Mouse (Mus musculus): ENCODE results near the gene Mdn1.
A peak's percentile ranks its signal among the peaks of the same experiment; 100 is the strongest.

Gene Mdn1

DNA sequence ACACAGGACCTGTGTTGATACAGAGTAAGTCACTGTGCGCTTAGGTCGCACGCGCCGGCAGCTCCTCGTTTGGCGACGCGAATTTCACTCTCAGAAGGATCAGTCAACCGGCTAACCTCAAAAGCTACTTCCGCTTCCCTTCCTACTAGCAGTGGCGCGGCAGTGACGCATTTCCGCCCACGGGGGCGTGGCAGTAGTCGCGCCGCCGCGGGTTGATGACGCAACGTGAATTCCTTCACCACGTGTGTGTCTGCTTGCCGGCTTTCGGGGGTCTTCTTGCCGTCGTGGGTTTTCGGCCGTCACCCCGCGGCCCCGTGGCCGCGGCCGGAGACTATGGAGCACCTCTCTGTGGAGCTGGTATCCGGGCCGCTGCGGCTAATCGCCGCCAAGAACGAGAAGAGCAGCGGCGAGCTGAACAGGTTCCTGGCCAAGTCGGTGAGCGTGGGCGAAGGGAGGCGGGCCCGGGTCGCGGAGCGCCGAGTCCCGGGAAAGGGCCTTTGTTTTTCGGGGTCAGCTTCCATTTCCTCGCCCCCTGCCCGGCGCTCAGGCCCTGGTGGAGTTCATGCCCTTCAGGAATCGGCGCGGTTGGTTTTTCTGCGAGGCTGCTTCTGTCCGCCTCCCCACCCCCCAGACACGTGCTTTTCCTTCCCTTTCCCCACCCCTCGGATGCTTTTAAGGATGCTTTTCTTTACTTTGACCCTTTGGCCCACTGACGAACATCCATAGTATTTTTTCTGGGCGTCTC lies at the start of gene Mdn1:
Gene Mdn1, plus strand, starts transcription at position 202 of the 745 bp plus-strand sequence.
- peak; percentile 90 to 96 for DNase-seq (ENCODE audit: low spot score in 2 of 2)

DNA sequence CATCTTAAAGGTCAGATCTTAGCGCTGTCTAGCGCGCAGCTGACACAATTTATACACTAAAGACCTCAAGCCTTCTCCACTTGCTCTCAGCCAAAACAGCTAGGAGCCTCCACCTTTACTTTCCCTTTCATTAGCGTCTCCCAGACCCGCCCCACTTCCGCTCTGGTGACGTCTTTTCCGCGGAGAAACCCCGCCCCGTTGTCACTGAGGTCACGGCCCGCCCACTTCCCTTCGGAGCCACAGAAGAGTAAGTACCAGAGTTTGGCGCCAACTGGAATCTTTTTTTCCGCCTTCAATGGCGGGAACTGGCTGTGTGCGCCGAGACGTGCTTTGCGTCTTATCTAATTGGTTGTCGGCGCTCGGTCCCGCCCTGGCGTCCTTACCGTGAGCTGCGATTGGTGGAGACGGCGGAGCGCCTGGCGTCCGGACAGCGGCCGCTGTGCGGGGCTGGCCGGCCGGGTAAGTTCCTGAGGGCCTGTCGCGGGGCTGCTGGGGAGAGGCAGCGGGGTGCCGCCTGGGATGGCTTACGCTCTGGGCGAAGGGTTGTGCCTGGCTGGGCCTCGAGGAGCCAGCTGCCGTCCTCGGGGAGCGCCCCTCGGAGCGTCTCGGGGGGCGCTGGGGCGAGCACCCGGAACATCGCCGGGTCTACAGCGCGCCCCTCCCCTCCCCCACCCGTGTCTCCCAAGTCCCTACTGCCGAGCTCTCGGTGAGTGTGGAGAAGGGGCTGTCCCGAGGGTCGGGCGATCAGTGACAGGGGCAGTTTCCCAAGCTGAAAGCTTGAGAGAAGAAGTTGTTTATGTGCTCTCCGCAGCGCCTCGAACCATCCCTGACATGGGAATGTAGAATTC lies 41.7 kb upstream of the Mdn1 start, which contains the start of gene Casp8ap2:
Gene Casp8ap2, plus strand, starts transcription at position 418 of the 848 bp plus-strand sequence.
- DNase-seq (ENCODE audit: low spot score in 2 of 2) = peak; percentile 100

DNA sequence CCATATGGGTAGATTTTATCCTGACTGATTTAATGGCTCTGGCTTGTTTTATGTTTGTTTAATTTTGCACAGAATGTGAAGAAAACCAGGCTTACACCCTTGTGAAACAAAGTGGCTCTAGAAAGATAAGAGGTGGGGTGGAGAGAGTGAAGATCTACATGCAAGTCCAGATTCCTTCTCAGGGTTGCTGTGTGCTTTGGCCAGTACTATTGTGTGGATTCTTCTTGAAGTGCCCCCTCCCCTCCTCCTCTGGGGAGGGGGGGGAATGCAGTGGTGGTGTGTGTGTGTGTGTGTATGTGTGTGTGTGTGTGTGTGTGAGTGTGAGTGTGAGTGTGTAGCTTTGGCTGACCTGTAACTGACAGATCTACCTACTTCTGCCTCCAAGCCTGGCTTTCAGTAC lies 35.3 kb upstream of the Mdn1 start:
- no peak for DNase-seq (ENCODE audit: low spot score in 2 of 2)

DNA sequence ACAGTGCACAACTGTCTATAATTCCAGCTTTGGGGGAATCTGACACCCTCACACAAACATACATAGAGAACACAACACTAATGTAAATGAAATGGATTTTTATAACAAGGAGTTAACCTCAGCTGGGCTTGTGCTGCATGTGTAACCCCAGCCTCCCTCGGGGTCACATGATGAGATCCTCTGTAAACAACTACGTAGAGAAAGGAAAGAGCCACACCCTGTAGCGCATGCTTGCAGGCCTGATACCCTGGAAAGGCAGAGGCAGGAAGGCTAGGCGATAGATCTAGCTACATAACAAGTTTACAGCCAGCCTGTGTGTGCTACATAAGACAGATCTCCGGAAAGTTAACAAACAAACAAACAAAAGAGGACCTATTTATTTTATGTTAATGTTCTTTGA lies 5.2 kb upstream of the Mdn1 start:
- DNase-seq (ENCODE audit: low spot score in 2 of 2) = no peak

DNA sequence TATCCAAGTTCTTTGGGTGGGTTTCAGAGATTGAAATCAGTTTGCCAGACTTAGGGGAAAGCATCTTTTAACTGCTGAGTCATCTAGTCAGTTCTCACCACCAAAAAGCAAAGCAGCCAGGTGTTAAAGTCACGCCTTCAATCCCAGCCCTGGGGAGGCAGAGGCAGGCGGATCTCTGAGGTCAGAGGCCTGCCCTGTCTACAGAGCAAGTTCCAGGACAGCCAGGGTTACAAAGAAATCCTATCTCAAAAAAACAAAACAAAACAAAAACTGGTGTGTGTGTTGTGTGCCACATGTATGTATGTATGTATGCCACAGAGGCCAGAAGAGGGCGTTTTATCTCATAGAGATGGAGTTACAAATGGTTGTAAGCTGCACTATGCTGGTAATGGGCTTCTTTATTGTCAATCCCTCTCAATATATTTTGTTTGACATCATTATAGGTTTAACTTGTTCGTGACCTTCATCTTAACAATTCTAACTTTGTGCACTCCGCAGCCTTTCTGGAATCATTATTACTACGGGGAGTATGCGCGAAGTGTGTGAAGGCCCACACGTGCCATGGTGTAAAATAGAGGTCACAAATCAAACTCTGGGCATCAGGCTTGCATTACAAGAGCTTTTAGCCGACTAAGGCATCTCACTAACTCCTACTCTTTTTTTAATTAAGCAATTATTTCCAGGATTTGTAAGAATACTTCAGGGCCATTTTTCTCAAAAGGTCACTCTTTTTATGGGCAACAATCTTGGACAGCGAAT lies 594 bp upstream of the Mdn1 start:
- no peak for DNase-seq (ENCODE audit: low spot score in 2 of 2)

DNA sequence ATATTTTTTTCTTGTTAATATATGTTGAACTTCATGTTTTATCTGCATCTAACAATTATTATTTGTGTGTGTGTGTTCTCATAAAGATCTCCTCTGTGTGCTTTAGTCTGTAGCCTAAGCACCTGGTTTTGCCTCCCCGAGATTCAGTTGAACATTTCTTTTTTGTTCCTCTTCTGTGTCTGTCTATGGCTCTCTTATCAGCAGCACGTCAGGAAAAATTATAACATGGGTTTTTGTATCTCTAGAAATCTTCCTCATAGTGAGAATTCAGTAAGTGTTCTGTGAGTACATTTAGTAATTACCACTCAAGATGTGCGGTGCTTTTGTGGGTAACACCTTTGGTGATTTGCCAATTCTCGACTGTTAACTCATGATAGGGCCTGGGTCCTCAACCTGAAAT lies 8.9 kb downstream of the Mdn1 start:
- DNase-seq (ENCODE audit: low spot score in 2 of 2) = no peak

DNA sequence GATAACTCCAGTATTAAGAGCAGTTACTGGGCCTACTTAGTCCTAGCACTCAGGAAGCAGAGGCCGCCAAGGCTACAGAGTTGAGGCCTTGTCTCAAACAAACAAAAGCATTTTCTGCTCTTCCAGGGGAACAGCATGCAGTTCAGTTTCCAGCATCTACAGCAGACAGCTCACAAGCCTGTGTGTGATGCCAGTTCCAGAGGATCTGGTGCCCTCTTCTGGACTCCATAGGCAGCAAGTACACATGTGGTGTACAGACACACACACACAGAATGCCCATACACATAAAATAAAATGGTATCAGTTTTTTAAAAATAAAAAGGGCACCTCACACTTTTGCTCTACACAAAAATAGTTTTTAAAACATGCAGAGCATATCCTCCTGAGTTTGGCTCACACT lies 11.4 kb downstream of the Mdn1 start:
- DNase-seq (ENCODE audit: low spot score in 2 of 2) = no peak

DNA sequence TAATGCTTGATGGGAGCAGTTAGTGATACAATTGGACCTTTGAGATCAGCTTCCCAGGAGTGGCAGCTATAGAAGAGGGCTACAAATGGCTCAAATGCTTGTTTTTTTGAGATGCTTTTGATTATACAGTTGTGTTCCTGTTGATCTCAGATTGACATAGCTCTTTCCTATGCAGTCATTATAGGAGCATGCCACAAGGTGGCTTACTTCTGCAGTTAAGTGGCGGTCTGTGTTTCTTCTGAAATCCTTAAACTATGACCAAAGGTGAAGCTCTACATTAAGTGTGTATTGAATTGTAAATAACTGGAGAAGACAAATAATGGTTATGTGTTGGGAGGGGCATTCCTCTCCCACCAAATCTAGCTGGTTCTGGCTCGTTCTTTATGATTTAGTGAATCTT lies 12.9 kb downstream of the Mdn1 start:
- DNase-seq (ENCODE audit: low spot score in 2 of 2) = no peak

DNA sequence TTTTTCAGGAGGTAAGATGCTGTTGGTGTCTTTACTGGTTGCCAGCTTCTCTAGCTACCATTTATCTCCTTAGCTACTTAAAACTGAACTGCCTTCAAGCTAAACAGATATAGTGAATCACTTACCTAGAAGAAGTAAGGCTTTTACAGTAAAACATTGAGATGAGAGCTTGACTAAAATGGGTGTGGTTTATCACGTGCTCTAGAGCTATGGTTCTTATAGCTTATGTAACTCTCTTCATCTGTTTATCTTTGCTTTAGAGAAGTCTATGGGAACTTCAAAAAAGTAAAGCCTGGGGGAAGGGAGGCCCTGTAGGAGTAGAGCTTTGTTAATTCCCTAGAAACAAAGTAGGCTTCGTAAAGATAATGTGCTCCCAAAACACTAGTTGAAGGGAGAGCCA lies 17.1 kb downstream of the Mdn1 start:
- no peak for DNase-seq (ENCODE audit: low spot score in 2 of 2)

DNA sequence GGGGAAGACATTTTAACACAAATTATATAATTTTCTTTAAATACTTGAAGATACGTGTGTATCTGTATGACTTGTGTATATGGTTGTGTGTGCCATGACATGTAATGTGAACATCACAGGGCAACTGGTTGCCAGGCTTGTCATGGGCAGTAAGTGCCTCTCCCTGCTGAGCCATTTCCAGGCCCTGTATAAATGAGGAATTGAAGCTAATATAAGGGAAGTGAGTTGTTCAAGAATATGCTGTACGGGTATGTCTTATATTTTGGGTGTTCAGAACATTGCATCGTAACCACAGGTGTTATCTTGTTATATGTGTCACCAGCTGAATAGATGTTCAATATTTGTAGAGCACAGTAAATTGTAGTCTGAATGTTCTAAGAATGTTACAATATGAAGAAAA lies 20.6 kb downstream of the Mdn1 start:
- no peak for DNase-seq (ENCODE audit: low spot score in 2 of 2)

DNA sequence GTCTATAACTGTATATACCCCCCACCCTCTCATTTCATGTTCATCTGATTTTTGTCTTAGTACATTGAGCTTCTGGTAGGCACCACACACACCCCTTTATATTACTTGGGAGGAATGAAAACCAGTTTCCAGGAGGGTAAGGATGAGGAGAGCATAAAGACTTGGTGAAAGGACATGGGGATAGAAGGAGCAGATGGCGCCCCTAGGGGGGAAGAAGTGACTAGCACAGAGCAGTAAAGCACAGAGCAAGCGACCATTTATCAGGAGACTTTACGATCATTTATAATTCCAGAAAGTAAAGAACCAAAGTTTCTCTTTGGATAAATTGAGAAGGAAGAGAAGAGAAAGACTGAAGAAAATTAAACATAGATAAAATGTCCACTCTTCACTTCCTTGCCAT lies 23.9 kb downstream of the Mdn1 start:
- no peak for DNase-seq (ENCODE audit: low spot score in 2 of 2)

DNA sequence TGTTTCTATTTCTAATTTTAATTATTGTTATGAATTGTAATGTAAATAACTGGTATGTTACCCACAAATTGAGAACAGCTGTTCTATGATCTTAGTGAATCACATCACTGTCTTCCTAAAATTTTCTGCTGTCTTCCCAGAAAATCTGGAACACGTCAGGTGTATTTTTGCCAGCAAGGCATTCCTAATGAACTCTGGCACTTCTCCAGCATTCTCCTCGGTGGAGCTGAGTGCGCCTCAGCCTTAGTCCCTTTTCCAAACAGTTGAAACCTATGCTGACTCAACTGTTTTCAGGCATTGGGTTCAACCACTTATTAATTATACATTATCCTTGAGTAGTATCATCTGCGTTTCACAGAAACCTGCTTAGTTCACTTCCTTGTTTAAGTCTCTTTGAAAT lies 25.6 kb downstream of the Mdn1 start:
- no peak for DNase-seq (ENCODE audit: low spot score in 2 of 2)

DNA sequence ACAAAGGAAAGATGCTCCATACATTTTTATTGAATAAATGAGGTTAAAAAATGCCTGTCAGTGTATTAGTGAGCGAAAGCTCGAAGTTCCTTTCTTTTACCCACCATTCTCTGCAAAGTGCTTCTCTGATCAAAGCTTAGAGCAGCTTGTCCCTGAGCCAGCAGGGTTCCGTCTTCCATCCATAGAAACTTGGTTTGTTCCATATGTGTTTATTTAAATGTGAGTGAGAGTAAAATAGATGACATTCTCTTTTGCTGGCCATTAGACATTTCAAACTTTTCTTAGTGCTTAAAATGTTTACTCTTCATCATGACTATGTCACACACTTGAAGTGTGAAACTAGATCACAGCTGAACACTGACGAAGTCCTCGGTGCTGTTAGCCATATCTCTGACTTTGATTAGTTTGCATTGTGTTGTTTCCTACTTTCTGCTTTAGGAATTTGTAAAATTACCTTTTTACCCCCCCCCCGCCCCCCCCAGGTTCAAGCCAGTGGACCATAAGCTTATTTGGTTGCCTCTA lies 26.2 kb downstream of the Mdn1 start:
- no peak for DNase-seq (ENCODE audit: low spot score in 2 of 2)

DNA sequence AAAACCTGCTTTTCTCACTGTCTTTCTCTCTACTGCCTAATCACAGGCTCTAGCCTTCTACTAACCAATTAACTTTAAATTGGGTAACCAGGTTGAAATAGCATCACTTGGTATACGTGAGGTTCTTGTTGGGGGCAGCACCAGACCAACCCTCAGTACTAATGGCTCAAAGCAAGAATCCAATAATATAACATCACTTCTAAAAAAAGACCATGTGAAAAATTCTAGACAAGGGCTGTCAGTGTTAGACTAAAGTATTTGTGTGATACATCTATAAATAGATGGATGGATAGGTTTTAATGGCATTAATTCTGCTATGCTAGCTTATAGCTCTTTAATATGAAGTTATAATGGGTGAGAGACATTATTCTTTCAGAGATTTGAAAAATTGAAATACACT lies 60.8 kb downstream of the Mdn1 start:
- no peak for DNase-seq (ENCODE audit: low spot score in 2 of 2)

DNA sequence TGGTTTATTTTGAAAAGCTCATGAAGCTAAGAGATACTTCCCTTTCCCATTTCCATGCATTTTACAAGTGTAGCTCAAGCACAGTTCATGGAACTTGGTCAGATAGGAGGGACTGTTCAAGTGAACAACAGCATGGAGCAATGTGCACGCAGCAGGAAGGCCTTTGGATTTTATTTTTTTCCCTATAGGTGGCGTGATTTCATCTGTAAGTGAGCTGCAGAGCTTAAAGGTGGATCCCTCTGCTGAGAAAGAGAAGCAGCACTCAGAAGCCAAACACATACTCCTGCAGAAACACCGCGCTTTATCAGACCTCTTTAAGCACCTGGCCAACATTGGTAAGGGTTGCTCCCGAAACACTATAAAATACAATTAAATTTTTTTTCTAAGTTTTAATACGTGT lies 88.5 kb downstream of the Mdn1 start:
- no peak for DNase-seq (ENCODE audit: low spot score in 2 of 2)

DNA sequence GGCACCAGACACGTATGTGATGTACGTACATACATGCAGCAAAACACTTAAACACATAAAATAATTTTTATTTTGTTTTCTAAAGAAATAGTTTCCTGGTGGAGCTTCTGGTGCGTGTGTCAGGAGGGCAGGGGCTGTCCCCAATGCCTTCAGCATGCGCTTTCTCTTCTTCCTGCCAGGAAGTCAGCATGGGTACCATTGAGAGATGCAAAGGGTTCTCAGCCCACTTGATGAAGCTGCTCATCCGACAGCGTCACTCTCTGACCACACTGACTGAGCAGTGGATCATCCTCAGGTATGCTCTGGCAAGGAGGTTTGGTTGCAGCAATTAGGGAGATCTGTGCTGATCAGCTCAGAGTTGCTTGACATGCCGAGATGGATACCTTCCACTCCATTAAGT lies 91.5 kb downstream of the Mdn1 start:
- DNase-seq (ENCODE audit: low spot score in 2 of 2) = no peak

DNA sequence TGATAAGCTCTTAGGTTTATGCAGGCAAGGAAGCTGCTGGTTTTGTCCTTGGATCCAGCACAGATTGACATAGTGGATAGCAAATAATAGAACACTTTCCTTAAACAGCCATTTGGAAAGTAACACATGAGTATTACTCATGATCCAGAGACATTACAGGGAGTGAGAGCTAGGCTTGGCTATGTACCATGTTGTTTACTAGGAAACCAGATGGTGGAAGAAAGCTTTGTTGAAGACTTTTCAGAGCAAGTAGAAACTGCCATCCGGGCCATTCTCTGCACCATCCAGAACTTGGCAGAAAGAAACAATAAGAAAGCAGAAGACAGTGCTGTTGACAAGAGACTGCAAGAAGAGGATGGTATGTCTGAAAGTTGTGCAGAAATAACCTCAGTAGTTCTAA lies 93.8 kb downstream of the Mdn1 start:
- no peak for DNase-seq (ENCODE audit: low spot score in 2 of 2)

DNA sequence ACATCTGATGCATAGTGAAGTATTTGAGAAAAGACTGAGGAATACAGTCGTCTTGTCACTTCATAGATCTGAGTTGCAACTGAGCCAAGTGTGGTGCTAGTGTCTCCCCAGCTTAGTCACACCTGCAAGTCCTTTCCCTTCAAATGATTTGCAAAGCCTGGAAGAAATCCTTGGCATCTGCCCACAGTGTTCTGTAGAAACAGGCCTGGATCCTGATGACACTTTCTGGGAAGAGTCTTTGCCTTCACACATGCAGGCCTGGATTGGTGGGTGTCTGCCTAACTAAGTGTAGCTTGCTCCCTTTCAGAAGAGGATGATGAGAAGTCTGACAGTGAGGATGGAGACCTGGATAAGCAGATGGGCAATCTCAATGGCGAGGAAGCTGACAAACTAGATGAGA lies 100.5 kb downstream of the Mdn1 start:
- DNase-seq (ENCODE audit: low spot score in 2 of 2) = no peak

DNA sequence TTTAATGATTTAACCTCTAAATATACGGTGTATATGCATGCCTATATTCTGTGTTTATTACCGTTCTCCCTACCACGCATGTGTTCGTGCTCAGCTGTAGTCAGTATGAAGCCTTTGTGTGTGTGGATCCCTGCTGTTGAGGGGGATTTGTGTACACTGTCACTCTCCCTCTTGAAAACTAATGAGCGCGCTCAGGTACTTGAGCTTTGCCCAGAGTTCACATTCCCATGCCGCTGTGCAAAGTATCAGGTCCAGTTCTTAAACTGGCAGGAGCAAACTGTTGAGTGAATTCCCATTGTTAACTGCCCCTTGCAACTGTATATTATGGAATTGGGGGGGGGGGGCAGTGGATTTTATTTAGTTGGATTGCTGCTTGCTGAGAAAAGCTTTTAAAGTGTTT lies 110.6 kb downstream of the Mdn1 start:
- no peak for DNase-seq (ENCODE audit: low spot score in 2 of 2)

DNA sequence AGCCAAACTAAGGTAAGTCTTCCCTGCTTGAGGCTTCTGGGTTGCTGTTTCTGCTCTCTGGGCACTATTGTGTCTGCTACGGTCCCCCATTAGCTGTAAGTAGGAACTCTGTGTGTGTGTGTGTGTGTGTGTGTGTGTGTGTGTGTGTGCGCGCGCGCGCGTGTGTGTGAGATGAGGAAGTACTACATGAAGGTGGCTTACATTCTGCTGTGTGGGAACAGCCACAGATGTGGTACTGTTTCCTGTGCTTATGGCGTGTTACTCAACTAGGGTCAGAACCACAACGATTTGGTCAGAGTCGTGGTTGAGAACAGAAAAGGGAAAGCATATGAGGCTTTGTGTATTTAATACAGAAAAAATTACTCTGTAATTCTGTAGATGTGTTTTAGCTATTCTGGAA lies 111.1 kb downstream of the Mdn1 start:
- DNase-seq (ENCODE audit: low spot score in 2 of 2) = peak; percentile 39 to 45

DNA sequence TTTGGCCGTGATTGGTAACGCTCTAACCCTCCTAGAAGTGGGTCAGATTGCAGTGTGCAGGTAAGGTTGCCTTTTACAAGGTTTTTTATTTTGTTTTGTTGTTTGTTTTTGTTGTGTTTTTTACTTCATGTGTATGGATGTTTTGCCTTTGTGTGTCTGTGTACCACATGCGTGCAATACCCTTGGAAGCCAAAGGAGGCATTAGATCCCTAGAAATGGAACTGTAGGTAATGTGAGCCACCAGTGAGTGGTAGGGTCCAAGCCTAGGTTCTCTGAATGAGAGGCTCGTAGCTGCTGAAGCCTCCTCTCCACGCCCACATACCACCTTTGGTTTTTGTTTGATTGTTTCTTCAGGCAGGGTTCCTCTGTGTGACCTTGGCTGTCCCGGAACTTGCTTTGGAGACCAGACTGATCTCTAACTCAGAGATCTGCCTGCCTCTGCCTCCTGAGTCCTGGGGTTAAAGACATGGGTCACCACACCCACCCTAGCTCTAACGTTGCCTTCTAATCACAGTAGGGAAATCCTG lies 113.4 kb downstream of the Mdn1 start:
- no peak for DNase-seq (ENCODE audit: low spot score in 2 of 2)

DNA sequence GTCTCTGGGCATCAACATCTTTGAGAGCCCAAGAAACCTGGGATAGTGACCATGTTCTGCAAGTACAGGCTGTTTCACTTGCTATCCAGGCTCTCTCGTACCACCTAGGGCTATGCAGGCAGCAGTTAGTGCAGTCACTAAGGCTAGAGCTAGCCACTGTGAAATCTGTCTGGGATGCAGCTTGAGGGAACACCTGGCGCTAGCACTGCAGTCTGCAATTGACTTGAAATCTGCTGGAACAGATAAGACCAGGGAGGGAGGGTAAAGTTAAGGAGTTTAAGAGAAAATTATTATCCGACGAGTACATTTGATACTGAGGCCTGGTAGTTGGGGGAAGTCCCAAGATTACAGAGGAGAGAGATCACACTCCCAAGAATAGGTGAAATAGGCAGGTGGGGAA lies 123.1 kb downstream of the Mdn1 start:
- no peak for DNase-seq (ENCODE audit: low spot score in 2 of 2)
